Mouse (Mus musculus) embryonic facial prominence, embryonic 14.5 days (tissue): Measurements from ENCODE around the gene Mrpl2. TPM values are rescaled to one million over a fixed set of nuclear protein-coding genes. Genes with fewer than 3 reads are reported as not detected.

Source experiments
- ATAC-seq: fragments of 200-750 bp; cut with Nextera tagmentation; 2 replicates; pipeline ENCODE4 v1.8.0; 2017; ENCODE audit warnings: low read depth, moderate number of reproducible peaks, moderate TSS enrichment
- DNase-seq: peaks from one replicate; pipeline ENCODE4 v3.0.0-alpha.2; 2015; ENCODE audit warnings: low spot score
- H3K27ac ChIP-seq: fragments of 300-500 bp; sonication (generic); replicated peaks from 2 replicates; pipeline ENCODE4 v1.5.1; 2014; ENCODE audit warnings: low read depth, mild to moderate bottlenecking, low read length, moderate library complexity
- H3K27me3 ChIP-seq: fragments of 300-500 bp; sonication (generic); replicated peaks from 2 replicates; pipeline ENCODE4 v1.6.1; 2014; ENCODE audit warnings: low read length; ENCODE audit not compliant: control insufficient read depth, insufficient read depth
- H3K36me3 ChIP-seq: fragments of 300-500 bp; sonication (generic); 2 replicates; pipeline ENCODE4 v1.6.1; 2014; ENCODE audit warnings: low read length, mixed read lengths; ENCODE audit not compliant: control insufficient read depth, insufficient read depth
- H3K4me1 ChIP-seq: fragments of 300-500 bp; sonication (generic); 2 replicates; pipeline ENCODE4 v1.6.1; 2014; ENCODE audit warnings: antibody characterized with exemption, low read length; ENCODE audit not compliant: control insufficient read depth, insufficient read depth
- H3K4me2 ChIP-seq: fragments of 300-500 bp; sonication (generic); 2 replicates; pipeline ENCODE4 v1.6.1; 2014; ENCODE audit warnings: low read depth, mild to moderate bottlenecking, low read length, moderate library complexity, mixed read lengths
- H3K4me3 ChIP-seq: fragments of 300-500 bp; sonication (generic); 2 replicates; pipeline ENCODE4 v1.5.1; 2014; ENCODE audit warnings: low read depth, mild to moderate bottlenecking, low read length
- H3K9ac ChIP-seq: fragments of 300-500 bp; sonication (generic); 2 replicates; pipeline ENCODE4 v1.6.1; 2014; ENCODE audit warnings: low read depth, mild to moderate bottlenecking, low read length, moderate library complexity, mixed read lengths
- H3K9me3 ChIP-seq: fragments of 300-500 bp; sonication (generic); 2 replicates; pipeline ENCODE4 v1.6.1; 2016; ENCODE audit warnings: low read length; ENCODE audit not compliant: control insufficient read depth
- WGBS: fragments of 180-500 bp; shearing (Covaris S2); extraction: QIAGEN DNeasy Blood & Tissue Kit; methylation state at CpG from one replicate; pipeline ENCODE4 v1.1.7; 2014; 5-methylcytosine and 5-hydroxymethylcytosine counted together
- polyA plus RNA-seq: library from polyadenylated mRNA; unstranded; fragments of >200 nt; fragmentation: Nextera tagmentation; extraction: Ambion mirVana; gene quantifications from 2 replicates; pipeline ENCODE4 v1.2.1, GENCODE M21; 2014

The Mrpl2 gene
- polyA plus RNA-seq, 1 experiment from 2014 or later, result 91.8 TPM

DNA sequence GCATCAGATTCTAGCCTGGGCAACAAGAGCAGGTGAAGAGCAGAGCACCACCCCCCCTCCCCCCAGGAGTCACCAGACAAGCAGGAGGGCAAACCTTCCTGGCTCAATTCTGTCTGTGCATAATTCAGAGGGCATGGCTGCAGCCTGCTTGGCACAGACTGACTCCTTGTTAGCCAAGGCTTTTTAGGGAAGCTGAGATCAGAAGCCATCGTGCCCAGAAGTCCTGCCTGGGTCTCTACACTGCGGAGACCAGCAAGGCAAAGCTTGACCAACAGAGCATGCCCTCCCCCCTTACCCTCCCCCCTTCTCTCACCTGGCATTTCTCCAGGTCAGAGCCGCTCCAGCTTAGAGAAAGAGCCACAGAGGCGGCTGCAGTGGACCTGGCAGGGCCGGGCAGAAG lies 16.7 kb downstream of the Mrpl2 start:
- peaks cover 92% of the 10 kb centered on the region for H3K36me3 ChIP-seq

DNA sequence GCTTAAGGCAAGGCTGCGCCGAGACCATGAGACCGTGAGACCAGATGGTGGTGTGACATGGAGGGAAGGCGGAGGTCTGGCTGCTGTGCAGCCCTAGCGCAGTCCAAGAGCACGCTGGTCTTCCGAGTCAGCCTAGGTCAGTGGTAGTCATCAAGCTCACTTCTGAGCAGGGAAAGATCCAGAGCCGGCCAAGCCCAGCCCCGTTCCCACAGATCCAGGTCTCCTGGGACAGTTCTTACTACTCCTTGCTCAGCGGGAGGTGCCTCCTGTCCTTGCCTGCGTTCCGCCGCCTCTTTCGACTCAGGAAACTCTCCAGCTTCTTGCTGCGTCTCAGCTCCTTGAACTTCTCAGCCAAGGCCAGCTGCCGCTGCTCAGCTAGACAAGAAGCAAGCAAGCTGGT lies 21.7 kb downstream of the Mrpl2 start:
- 89% methylated on average over 16 of the region's 16 CpGs for WGBS
- DNase-seq, result no peak
- no peak overlapping the region for H3K27ac ChIP-seq
- no peaks in the 10 kb centered on the region for H3K9me3 ChIP-seq
- no peaks in the 10 kb centered on the region for H3K27me3 ChIP-seq
- H3K36me3 ChIP-seq, result peaks cover 76% of the 10 kb centered on the region
- H3K4me3 ChIP-seq, result no peak overlapping the region
- H3K4me1 ChIP-seq, result no peaks in the 10 kb centered on the region
- H3K9ac ChIP-seq, result no peak overlapping the region
- ATAC-seq, result 0 out of 2 replicates have a peak, but pooled peaks have one; percentile 3
- H3K4me2 ChIP-seq, result no peak overlapping the region

More for the DNA sequence above, 16.7 kb downstream of the Mrpl2 start:
- no peaks in the 10 kb centered on the region for H3K4me1 ChIP-seq
- DNase-seq, result no peak
- H3K9me3 ChIP-seq, result no peaks in the 10 kb centered on the region
- no peak overlapping the region for H3K9ac ChIP-seq
- H3K27me3 ChIP-seq, result no peaks in the 10 kb centered on the region
- WGBS, result 92% methylated on average over 5 of the region's 5 CpGs
- H3K4me3 ChIP-seq, result no peak overlapping the region
- H3K4me2 ChIP-seq, result no peak overlapping the region
- no peak for ATAC-seq
- H3K27ac ChIP-seq, result no peak overlapping the region

DNA sequence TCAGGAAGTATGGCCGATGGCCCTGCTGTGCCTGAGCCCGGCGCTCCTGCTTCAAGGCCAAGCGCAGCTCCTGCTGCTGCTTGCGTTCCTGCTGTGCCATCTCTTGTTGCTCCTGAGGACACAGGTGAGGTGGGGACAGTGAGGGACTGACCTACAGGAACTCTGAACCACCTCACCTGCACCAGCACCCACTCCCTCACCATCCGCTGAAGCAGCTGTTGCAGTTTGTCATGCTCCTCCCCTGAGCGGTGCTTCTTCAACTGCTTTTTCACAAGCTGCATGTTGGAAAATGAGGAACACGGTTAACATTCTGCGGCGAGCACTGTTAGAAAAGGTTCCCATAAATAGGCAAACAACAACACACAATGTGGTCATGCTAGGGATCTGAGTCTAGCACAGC lies 23.9 kb downstream of the Mrpl2 start:
- WGBS, result 93% methylated on average over 10 of the region's 10 CpGs
- H3K27me3 ChIP-seq, result no peaks in the 10 kb centered on the region
- no peak overlapping the region for H3K4me3 ChIP-seq
- H3K27ac ChIP-seq, result no peak overlapping the region
- ATAC-seq (no peak), DNase-seq (no peak)
- H3K36me3 ChIP-seq, result peaks cover 59% of the 10 kb centered on the region
- H3K4me2 ChIP-seq, result no peak overlapping the region
- H3K4me1 ChIP-seq, result peaks cover 12% of the 10 kb centered on the region; the same call in 1 of the 2 replicates
- H3K9me3 ChIP-seq, result no peaks in the 10 kb centered on the region
- no peak overlapping the region for H3K9ac ChIP-seq

DNA sequence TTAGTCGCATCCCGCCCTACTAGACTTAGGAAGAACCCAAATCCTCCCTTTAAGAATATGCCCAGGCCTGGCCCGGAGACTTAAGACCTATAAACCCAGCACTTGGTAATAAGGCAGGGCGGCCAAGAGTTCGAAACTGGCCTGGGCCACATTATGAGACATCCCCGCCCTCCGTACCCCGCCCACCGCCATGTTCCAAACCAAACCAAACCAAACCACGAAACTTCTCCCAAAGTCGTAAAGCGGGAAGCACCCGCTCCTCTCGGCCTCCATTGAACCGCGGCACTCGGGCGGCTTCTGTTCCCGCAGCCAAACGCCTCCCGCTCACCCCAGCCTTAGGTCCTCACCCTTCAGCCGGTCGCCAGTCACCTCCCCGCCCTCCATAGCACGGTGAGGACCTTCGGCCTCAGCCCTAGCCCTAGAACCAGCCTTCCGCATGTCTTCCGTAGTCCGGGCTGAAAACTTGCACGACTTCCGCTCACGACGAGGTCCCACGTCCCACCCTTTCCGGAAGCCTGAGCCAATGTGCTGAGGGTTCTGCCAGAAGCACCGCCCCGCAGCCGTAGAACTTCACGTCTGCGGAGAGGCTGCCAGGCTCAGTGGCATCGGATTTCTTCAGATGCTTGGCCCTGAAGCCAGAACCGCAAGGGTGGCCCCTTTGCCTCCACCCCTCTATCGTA lies 28.0 kb downstream of the Mrpl2 start, which contains the start of gene Rrp36:
Gene Rrp36 (minus strand): TSS at position 503 of the 680 bp plus-strand sequence.
- peaks cover 14% of the 10 kb centered on the region for H3K4me1 ChIP-seq
- H3K9me3 ChIP-seq, result no peaks in the 10 kb centered on the region
- peaks cover 64% of the 10 kb centered on the region for H3K36me3 ChIP-seq
- DNase-seq (peak; percentile 98), ATAC-seq (peak; percentile 96)
- H3K9ac ChIP-seq, result peak within 1 kb of the TSS; percentile 78
- WGBS, result 1% methylated on average over 43 of the region's 43 CpGs
- H3K4me3 ChIP-seq, result peak within 1 kb of the TSS; percentile 75
- H3K4me2 ChIP-seq, result peak within 1 kb of the TSS; percentile 85
- peak within 1 kb of the TSS; percentile 90 for H3K27ac ChIP-seq
- no peaks in the 10 kb centered on the region for H3K27me3 ChIP-seq

DNA sequence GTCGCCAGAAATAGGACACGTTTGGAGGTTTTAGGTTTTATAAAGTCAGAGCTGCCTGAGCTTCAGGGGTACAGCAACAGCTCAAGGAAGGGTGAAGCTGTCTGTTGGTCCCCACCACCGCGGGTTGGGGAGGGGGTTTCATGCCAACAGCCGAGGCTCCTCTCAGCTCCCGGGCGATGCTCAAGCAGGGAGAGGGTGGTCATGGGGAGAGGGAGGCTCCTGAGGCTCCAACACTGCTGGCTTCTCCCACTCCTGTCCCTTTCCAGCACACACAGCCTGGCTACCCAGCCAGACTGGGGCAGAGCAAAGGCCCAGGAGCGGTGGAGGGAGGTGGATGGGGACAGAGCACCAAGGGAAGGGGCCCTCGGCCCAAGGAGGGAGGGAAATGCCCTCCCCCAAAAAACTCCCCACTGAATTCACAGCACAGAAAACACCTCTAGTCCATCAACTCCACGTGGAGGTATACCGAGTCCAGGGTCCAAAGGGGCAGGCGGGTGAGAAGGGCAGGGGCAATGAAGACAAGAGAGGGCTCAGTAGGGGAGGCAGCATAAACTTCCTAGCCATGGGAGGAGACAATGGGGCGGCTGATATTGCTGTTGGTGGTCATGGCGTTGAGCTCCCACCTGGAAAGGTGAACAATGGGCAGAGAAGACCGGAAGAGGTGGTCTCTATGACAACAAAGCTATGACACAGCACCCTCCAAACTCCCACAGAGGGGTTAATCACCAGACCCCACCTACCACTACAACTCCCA lies 28.7 kb downstream of the Mrpl2 start:
- H3K27ac ChIP-seq, result peak overlapping the region; percentile 90
- peaks cover 21% of the 10 kb centered on the region for H3K4me1 ChIP-seq
- ATAC-seq (peak; percentile 31; the same call in 1 of the 2 replicates), DNase-seq (no peak)
- H3K27me3 ChIP-seq, result no peaks in the 10 kb centered on the region
- 19% methylated on average over 13 of the region's 15 CpGs for WGBS
- peak overlapping the region; percentile 85 for H3K4me2 ChIP-seq
- peaks cover 56% of the 10 kb centered on the region for H3K36me3 ChIP-seq
- peak overlapping the region; percentile 78 for H3K9ac ChIP-seq
- H3K9me3 ChIP-seq, result no peaks in the 10 kb centered on the region
- H3K4me3 ChIP-seq, result peak overlapping the region; percentile 75

DNA sequence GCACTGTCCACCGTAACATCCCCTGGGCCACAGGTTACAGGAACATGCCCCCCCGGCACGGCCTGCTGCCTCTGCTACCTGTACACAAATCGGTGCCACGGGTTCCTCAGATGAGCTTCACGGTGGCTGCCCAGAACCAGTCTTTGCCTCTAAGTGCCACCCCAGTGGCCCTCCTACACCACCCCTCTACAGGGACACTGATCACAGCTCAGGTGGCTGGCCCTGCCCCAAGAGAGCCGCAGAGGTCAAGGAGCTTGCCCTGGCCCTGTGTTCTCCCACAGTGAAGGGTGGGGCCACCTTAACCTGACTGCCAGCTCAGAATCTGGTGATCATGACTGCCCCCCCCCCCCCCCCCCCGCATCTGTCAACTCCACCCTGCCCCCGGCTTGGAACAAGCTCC lies 32.4 kb downstream of the Mrpl2 start, which contains the start of gene Mea1:
Gene Mea1 (plus strand): TSS at position 378 of the 400 bp plus-strand sequence.
- H3K4me1 ChIP-seq, result peaks cover 24% of the 10 kb centered on the region
- 92% methylated on average over 7 of the region's 9 CpGs for WGBS
- ATAC-seq (no peak), DNase-seq (no peak)
- H3K9ac ChIP-seq, result peak within 1 kb of the TSS; percentile 78
- H3K9me3 ChIP-seq, result no peaks in the 10 kb centered on the region
- peak within 1 kb of the TSS; percentile 88 for H3K4me2 ChIP-seq
- peaks cover 49% of the 10 kb centered on the region for H3K36me3 ChIP-seq
- peak within 1 kb of the TSS; percentile 82 for H3K4me3 ChIP-seq
- no peaks in the 10 kb centered on the region for H3K27me3 ChIP-seq
- H3K27ac ChIP-seq, result peak within 1 kb of the TSS; percentile 87

DNA sequence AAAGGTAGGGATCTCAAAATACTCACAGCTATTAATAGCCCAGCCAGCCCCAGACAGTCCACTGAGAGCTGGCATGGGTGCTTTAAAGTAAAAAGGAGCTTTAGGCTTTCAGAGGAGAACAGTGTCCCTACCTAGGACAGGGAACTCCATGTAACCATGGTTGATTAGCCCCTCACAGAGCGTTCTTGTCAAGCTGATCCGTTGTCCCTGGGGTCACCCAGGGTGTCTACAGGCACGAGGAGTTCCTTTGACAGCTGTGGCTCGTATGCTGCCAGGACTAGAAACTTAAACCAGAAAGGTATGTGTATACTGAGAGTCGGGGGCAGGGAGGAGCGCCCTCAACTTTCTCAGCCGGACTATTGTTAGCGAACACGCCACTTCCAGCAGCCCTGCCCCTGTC lies 32.9 kb downstream of the Mrpl2 start:
- no peaks in the 10 kb centered on the region for H3K27me3 ChIP-seq
- H3K9me3 ChIP-seq, result no peaks in the 10 kb centered on the region
- H3K27ac ChIP-seq, result 0 out of 2 replicates have a peak overlapping the region, but pooled peaks have one; percentile 16
- peaks cover 53% of the 10 kb centered on the region for H3K36me3 ChIP-seq
- ATAC-seq (no peak), DNase-seq (peak; percentile 51)
- peak overlapping the region; percentile 82 for H3K4me3 ChIP-seq
- H3K4me1 ChIP-seq, result peaks cover 23% of the 10 kb centered on the region
- peak overlapping the region; percentile 88 for H3K4me2 ChIP-seq
- peak overlapping the region; percentile 78 for H3K9ac ChIP-seq
- 31% methylated on average over 9 of the region's 9 CpGs for WGBS

DNA sequence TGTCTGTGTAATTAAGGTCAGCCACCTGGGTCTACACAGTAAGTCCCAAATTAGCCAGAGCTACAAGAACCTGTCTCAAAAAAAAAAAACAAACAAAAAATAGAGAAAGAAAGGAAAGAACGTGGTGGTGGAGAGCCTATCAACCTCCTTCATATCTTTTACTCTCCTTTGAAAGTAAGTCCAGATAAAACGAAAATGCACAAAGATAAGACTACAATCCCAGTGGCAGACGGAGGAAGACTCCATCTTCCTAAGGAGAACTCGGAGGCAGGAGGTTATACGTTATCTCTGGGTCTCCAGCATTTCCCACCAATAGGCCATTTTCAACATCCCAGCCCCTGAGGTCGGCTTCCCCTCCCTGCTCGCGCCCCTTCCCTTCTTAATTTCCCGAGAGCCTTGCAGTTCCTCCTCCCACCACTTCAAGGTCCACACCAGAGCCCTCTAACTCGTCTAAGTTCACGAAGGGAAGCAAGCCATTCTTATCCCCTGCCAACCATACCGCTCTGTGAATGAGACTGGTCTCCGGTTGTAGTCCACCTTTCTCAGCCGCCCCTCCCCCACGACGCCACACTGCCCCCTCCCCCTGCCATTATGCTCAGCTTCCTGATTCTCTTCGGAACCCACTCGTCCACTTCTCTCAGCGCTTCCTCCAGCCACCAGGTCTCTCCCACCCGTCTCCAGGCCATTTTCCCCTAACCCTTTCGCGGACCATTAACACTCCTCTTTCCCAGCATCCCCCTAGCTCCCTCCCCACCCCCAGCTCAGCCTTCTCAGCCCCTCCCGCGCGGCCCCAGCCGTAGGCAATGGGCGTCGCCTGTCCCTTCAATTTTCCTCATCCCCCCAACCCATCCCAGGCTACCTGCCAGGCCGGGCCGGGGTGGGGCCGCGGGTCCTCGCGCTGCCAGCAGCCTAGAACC lies 34.1 kb downstream of the Mrpl2 start:
- ATAC-seq, result peak; percentile 24
- Histone ChIP-seq H3K4me2 (peak overlapping the region; percentile 88), H3K4me3 (peak overlapping the region; percentile 82), H3K4me1 (peaks cover 17% of the 10 kb centered on the region), H3K36me3 (peaks cover 59% of the 10 kb centered on the region), H3K27ac (peak overlapping the region; percentile 87), H3K9me3 (no peaks in the 10 kb centered on the region), H3K27me3 (no peaks in the 10 kb centered on the region), H3K9ac (peak overlapping the region; percentile 78)
- under 1% methylated on average over 34 of the region's 34 CpGs for WGBS
- DNase-seq, result peak; percentile 66
